Mouse (Mus musculus) megakaryocyte, adult 5-6 weeks (primary cell): Measurements from ENCODE around the gene Rassf1. TPM values are rescaled to one million over a fixed set of nuclear protein-coding genes. Genes with fewer than 3 reads are reported as not detected.

ENCODE experiments used
- ATAC-seq: 2 replicates; pipeline ENCODE4 v1.8.0; 2016; ENCODE audit warnings: mild to moderate bottlenecking, inconsistent platforms; ENCODE audit not compliant: poor library complexity, severe bottlenecking
- total RNA-seq, 2 experiments: library from RNA; stranded (forward) in 1 of 2; stranded (reverse) in 1 of 2; fragments of 153-499, 151-499 nt in 1 of 2; fragments of 221-1000, 200-1000 nt in 1 of 2; gene quantifications; 2 replicates each; pipeline versions ENCODE4 v1.2.3 to v1.2.4; 2015 to 2017

Gene Rassf1
- total RNA-seq, 2 experiments from 2014 or later, result 34.3 to 57.3 TPM

GRCm38 (mm10) chr9:107539940-107540339 lies 11.4 kb upstream of the Rassf1 start:
- ATAC-seq, result no peak

DNA sequence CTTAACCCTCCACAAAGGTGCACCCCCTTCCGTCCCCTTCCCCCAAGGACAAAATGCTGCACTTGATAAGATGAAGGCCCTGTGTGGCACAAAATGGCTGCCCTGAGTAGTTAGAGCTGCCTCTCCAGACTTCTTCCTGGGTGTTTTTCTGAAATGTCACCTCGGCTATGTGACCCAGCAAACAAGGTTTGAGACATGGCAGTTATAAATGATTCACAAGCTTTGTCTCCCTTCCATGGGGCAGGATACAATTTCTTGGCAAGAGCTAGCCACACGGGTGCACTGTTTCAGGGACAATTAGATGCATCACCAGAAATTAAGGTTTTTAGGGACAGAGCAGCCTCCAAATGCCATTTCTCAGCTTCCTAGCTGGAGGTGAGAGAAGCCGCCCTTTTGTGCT lies 10.9 kb upstream of the Rassf1 start:
- no peak for ATAC-seq

GRCm38 (mm10) chr9:107541005-107541404 lies 10.3 kb upstream of the Rassf1 start:
- no peak for ATAC-seq

GRCm38 (mm10) chr9:107541474-107542351 lies 9.6 kb upstream of the Rassf1 start, which contains the start of the genes Cyb561d2 and Nprl2:
Gene Cyb561d2 (minus strand): TSS chr9:107542193.
Gene Nprl2 (plus strand): TSS chr9:107542226.
- peak; percentile 89 for ATAC-seq

- 0 out of 2 replicates have a peak, but pooled peaks have one; percentile 2 for ATAC-seq
These were observed 9.0 kb upstream of the Rassf1 start for GRCm38 (mm10) chr9:107542352-107542686.

- no peak for ATAC-seq
These were observed 8.6 kb upstream of the Rassf1 start for GRCm38 (mm10) chr9:107542721-107543120.

- ATAC-seq, result no peak
These were observed 8.1 kb upstream of the Rassf1 start for GRCm38 (mm10) chr9:107543299-107543698.

- ATAC-seq, result no peak
These were observed 7.1 kb upstream of the Rassf1 start for GRCm38 (mm10) chr9:107544196-107544700.

DNA sequence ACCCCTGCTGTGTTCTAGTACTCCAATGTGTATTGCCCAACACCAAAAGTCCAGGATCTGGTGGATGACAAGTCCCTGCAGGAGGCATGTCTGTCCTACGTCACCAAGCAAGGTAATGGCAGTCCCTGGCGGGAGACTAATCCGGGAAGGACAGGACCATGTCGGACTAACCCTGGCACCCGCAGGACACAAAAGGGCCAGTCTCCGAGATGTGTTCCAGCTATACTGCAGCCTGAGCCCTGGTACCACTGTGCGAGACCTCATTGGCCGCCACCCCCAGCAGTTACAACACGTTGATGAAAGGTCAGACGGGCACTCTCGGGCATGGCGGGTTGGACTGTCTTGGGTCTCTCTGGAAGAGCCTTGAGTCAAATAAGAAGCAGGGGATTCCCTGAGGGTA lies 6.6 kb upstream of the Rassf1 start:
- ATAC-seq, result no peak

- ATAC-seq, result no peak
These were observed 6.2 kb upstream of the Rassf1 start for GRCm38 (mm10) chr9:107545199-107545598.

DNA sequence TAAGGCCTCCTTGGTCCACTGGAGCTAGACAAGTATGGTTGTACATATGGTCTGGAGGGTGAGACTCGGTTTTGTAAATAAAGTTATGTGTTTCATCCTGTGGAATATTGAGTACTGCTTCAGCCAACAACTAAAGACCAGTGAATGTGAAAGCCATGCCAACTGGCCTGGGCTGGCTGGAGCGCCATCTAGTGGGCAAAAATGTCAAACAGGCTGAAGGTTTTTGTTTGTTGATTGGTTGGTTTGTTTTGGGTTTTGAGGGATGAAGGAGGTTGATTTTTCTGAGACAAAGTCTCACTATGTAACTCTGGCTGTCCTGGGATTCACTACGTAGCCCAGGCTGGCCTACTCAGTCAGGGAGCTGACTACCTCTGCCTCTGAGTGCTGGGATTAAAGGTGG lies 5.8 kb upstream of the Rassf1 start:
- peak; percentile 19; the same call in 1 of the 2 replicates for ATAC-seq

DNA sequence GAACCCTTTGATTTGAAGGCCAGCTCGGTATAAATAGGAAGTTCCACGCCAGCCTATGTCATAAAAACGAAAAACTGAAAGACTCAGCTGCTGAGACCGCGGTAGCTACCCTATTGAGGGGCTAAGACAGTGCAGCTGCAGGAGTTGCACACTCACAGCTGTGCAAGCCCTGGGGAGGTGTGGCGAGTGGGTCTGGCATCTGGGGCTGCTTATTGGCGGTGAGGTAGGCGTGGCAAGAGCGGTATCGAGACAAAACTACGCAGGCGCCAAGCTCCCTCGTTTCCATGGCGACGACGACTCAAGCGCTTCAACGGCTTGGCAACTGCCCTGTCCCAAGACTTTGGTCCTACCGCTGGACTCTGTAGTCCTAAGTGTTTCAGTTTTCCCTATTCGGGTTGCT lies 4.3 kb upstream of the Rassf1 start, which contains the start of gene Zmynd10:
Zmynd10 (plus strand) TSS at position 273 of the 400 bp plus-strand sequence.
- ATAC-seq, result peak; percentile 45

- ATAC-seq, result 0 out of 2 replicates have a peak, but pooled peaks have one; percentile 3
These were observed 3.4 kb upstream of the Rassf1 start for GRCm38 (mm10) chr9:107547957-107548356.

DNA sequence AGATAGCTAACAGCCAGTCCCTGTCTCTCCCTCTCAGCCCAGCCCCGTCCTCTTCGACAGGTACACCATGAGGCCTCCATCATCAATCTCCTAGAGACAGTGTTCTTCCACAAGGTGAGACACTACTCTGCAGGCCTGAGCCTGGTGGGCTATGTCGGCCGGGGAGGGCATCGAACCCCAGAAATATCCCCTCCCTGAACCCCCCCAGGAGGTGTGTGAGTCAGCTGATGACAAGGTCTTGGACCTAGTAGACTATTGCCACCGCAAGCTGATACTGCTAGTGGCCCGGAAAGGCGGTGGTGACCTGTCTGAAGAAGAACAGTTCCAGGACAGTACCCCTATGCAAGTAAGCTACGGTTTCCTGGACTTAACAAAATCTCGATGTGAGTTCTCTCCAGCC lies 2.5 kb upstream of the Rassf1 start:
- no peak for ATAC-seq

GRCm38 (mm10) chr9:107549297-107550074 lies 1.9 kb upstream of the Rassf1 start:
- ATAC-seq, result no peak

- ATAC-seq, result no peak
These were observed 751 bp upstream of the Rassf1 start for GRCm38 (mm10) chr9:107550491-107551116.

- no peak for ATAC-seq
These were observed 568 bp downstream of the Rassf1 start for GRCm38 (mm10) chr9:107551890-107552355.

DNA sequence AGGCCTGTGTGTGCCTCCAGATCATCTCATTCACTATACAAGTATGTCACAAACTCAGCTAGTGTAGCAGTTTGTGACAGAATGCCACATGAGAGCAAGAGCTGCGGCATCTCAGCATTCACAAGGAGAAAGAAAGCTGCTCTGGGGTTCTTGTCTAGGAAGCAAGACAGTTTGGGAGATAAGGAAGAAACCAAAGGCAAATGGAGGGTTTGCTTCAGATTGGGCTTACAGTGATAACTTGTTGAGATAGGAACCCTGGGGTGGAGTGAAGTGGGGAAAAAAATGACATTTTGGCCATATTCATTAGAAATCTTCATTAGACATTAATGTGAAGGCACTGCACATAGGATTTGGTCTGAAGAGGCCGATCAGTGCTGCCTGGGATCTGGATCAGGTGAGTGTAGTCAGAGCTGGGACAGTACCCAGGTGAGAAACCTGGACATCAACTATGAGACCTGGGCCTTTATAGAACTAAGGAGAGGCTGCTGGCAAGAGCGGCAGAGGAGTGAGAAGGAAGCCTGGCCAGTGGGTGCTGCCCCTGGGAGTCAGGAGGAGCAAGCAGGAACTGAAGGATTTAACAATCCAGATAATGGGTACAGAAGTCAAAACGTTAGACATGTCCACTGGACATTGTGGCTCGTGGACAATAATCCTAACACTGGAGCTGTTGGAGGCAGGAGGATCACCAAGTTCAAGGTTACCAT lies 1.5 kb downstream of the Rassf1 start:
- ATAC-seq, result no peak

- ATAC-seq, result no peak
These were observed 2.4 kb downstream of the Rassf1 start for GRCm38 (mm10) chr9:107553541-107554318.
